Mouse (Mus musculus) c-Kit-negative CD71-positive TER-119-positive erythroid progenitor cells, embryonic 14.5 days (primary cell): ENCODE measurements around the gene Ndufc1.
"Not testable (repeated sequence)": the region's sequence is repeated elsewhere in the genome, so short reads cannot be mapped to it uniquely, and the experiment has no call there.

Experiments
- DNase-seq: peaks from one replicate; pipeline ENCODE4 v3.0.0-alpha.2; 2013; ENCODE audit warnings: low read depth, low spot score

The Ndufc1 gene

GRCm38 (mm10) chr3:51396219-51397068, 12.3 kb downstream of the Ndufc1 start, which contains the start of gene Mgarp:
Mgarp (minus strand) TSS chr3:51396738.
- DNase-seq, result peak; percentile 32

GRCm38 (mm10) chr3:51395461-51396145, 13.2 kb downstream of the Ndufc1 start:
- DNase-seq, result no peak

GRCm38 (mm10) chr3:51394881-51395280, 13.9 kb downstream of the Ndufc1 start:
- no peak for DNase-seq

- no peak for DNase-seq
These were observed 15.1 kb downstream of the Ndufc1 start for GRCm38 (mm10) chr3:51393651-51394050.

- not testable (repeated sequence) for DNase-seq
These were observed 15.8 kb downstream of the Ndufc1 start for GRCm38 (mm10) chr3:51393018-51393417.

GRCm38 (mm10) chr3:51391591-51391990, 17.2 kb downstream of the Ndufc1 start:
- no peak for DNase-seq

GRCm38 (mm10) chr3:51391095-51391494, 17.7 kb downstream of the Ndufc1 start:
- DNase-seq, result no peak

- no peak for DNase-seq
These were observed 19.9 kb downstream of the Ndufc1 start for GRCm38 (mm10) chr3:51388904-51389303.

- no peak for DNase-seq
These were observed 20.9 kb downstream of the Ndufc1 start for GRCm38 (mm10) chr3:51387868-51388381.

- no peak for DNase-seq
These were observed 21.7 kb downstream of the Ndufc1 start for GRCm38 (mm10) chr3:51387134-51387451.

GRCm38 (mm10) chr3:51386441-51387133, 22.2 kb downstream of the Ndufc1 start:
- no peak for DNase-seq

GRCm38 (mm10) chr3:51383409-51383808, 25.4 kb downstream of the Ndufc1 start:
- DNase-seq, result no peak

- DNase-seq, result no peak
These were observed 28.2 kb downstream of the Ndufc1 start for GRCm38 (mm10) chr3:51380660-51381014.

- no peak for DNase-seq
These were observed 28.8 kb downstream of the Ndufc1 start for GRCm38 (mm10) chr3:51379786-51380659.

- DNase-seq, result no peak
These were observed 30.2 kb downstream of the Ndufc1 start for GRCm38 (mm10) chr3:51378665-51378946.

GRCm38 (mm10) chr3:51377878-51378664, 30.7 kb downstream of the Ndufc1 start:
- no peak for DNase-seq

GRCm38 (mm10) chr3:51375307-51376265, 33.2 kb downstream of the Ndufc1 start:
- peak; percentile 63 for DNase-seq

- DNase-seq, result no peak
These were observed 35.2 kb downstream of the Ndufc1 start for GRCm38 (mm10) chr3:51373544-51373943.

- no peak for DNase-seq
These were observed 35.9 kb downstream of the Ndufc1 start for GRCm38 (mm10) chr3:51372883-51373282.
